Mouse (Mus musculus) cerebellum, adult (tissue): ENCODE measurements around the gene Ugp2.
"Not testable (repeated sequence)": the region's sequence is repeated elsewhere in the genome, so short reads cannot be mapped to it uniquely, and the experiment has no call there.

Source experiments
- ATAC-seq: cut with Nextera tagmentation; 2 replicates; pipeline ENCODE4 v1.9.2; 2017; ENCODE audit warnings: mild to moderate bottlenecking, moderate library complexity, mixed read lengths; ENCODE audit not compliant: insufficient number of reproducible peaks, low FRiP score, low TSS enrichment

The Ugp2 gene

GRCm38 (mm10) chr11:21337855-21338254 is 33.1 kb downstream of the Ugp2 start:
- no peak for ATAC-seq

- ATAC-seq: no peak
Measured at GRCm38 (mm10) chr11:21332639-21333295, 38.2 kb downstream of the Ugp2 start.

GRCm38 (mm10) chr11:21328141-21328540 is 42.9 kb downstream of the Ugp2 start:
- no peak for ATAC-seq

- ATAC-seq: no peak
Measured at GRCm38 (mm10) chr11:21327486-21327885, 43.5 kb downstream of the Ugp2 start.

DNA sequence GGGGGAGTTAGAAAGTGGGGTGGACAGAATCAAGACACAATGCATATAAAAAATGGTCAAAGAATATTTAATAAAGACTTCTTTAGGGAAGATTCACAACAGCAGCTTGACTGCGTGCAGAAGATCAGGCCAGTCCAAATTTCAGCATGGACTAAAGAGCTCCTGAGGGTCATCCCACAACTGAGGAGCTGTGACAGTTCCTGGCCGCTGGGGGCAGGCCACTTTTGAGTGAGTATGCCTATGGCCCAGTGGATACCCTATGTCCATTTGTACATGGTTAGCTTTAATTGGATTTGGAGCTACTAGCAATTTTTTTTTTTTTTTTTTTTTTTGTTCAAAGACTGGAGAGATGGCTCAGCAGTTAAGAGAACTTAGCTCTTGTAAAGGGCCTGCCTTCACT is 44.2 kb downstream of the Ugp2 start:
- no peak for ATAC-seq

- ATAC-seq: no peak
Measured at GRCm38 (mm10) chr11:21325781-21326180, 45.2 kb downstream of the Ugp2 start.

DNA sequence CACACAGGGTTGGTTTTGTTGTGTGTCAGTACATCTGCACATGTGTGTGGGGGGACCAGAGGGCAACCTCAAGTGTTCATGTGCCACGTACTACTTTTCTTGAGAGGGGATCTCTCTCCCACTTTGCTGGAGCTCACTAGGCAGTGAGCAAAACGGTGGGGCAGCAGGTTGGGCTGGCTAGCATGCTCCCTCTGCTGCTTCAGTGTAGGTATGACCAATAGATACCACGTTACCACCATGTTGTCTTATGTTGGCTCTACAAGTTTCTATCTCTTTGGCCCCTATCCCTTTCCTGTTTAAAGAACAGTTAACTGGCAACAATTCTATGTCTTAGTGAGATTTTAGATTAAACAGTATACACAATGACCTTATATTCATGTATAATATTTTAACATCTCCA is 48.7 kb downstream of the Ugp2 start:
- no peak for ATAC-seq

DNA sequence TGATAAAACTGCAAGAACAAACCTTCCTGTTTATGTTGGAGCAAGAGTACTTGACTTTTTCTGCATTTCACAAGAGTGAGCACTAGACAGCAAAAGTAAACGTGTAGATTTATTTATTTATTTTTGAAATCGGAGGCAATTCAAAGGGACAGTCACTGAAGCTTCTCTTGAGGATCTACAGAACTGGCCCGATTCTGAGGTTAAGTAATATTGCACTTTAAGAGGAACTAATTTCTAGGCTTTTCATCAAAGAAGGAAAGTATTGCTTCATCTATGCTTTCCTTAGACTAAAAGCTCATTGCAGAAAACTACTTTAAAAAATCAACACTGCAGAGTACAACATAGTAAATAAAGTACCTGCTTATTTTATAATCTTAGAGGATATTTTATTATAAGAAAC is 49.4 kb downstream of the Ugp2 start:
- ATAC-seq: no peak

- no peak for ATAC-seq
Measured at GRCm38 (mm10) chr11:21313922-21314657, 56.9 kb downstream of the Ugp2 start.

DNA sequence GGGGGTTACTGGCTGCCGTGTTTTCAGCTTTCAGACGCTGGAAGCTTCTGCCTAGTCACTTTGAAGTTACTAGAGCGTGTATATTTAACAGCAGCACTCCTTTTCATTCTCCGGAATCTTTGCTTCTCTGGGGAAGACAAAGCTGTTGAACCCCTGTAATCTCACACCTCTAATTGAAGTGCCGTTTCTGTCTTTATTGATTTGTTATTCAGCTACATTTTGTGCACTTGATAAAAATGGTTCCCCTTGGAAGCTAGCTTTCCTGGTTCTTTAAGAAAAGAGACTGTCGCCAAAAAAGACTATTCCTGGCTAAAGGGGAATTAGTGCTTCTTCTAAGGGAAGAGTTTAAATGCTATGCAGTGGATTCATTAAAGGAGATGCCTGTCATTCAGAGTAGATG is 61.5 kb downstream of the Ugp2 start:
- no peak for ATAC-seq

GRCm38 (mm10) chr11:21308119-21308518 is 62.9 kb downstream of the Ugp2 start:
- no peak for ATAC-seq

GRCm38 (mm10) chr11:21307078-21307668 is 63.8 kb downstream of the Ugp2 start:
- no peak for ATAC-seq

- no peak for ATAC-seq
Measured at GRCm38 (mm10) chr11:21303619-21304018, 67.4 kb downstream of the Ugp2 start.

- ATAC-seq: no peak
Measured at GRCm38 (mm10) chr11:21295486-21295885, 75.5 kb downstream of the Ugp2 start.

- ATAC-seq: not testable (repeated sequence)
Measured at GRCm38 (mm10) chr11:21288153-21288552, 82.8 kb downstream of the Ugp2 start.

DNA sequence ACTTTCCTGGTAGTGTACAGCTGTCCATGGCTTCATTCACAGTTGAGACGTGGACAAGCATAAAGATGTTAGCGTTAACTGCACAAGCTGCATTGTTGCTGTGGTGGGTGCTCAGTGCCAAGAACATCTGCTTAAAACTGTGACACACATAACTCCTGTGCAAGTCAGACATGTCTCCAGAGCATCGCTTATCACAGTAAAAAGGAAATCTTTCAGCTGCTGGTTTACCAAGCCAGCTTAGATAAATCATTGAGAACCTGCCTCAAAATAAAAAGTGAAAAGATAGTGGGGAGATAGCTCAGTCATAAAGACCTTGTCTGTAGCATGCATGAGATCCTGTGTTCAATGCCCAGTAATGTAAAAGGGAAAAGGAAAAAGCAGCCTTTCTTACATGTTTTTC is 84.6 kb downstream of the Ugp2 start:
- ATAC-seq: no peak

DNA sequence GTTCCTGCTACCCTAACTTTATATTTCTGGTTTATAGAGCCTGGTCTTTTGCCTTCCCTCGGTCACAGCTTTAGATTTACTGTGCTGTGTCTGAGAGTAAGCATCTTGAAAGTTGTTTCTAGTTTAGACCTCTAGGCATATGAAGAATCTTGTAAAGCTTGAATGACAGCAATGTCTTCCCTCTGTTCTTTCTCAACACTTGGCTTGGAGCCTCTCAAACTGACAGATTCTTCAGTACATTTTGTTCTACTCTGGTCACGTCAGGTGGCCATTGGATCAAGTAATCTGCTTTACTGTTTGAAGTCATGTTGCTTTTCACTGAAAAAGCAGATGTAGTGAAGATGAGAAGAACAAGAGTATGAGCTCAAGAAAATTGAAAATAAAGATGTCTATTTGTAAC is 94.8 kb downstream of the Ugp2 start:
- ATAC-seq: no peak
